Mouse (Mus musculus): Measurements from ENCODE around the gene Tprgl.

GRCm38 (mm10) chr4:154157970-154158662, 2.4 kb downstream of the Tprgl start:
- TF ChIP-seq CTCF (IDR thresholded peaks at IDR 0.05; ENCODE audit: control insufficient read depth, insufficient read depth, insufficient read length) (no peak), MAX (IDR thresholded peaks at IDR 0.05) (no peak), MYOG (IDR thresholded peaks at IDR 0.05; ENCODE audit: control insufficient read depth, extremely low read depth, insufficient read length) (no peak), FOSL1 (IDR thresholded peaks at IDR 0.05; ENCODE audit: insufficient read depth, low read length, poor library complexity, severe bottlenecking) (no peak), CEBPB (IDR thresholded peaks at IDR 0.05; ENCODE audit: low read depth) (no peak)

All from C2C12 (cell line).